Mouse (Mus musculus): ENCODE measurements at regions not wholly inside any gene's neighbourhood (a gene's known extent, or its start where the extent isn't known, plus 50 kb on each side); places are given as distances from the start of the nearest gene placed in this dataset.

- H3K27me3 ChIP-seq (ENCODE audit: control insufficient read depth, insufficient read depth, low read length), result no peaks in the 10 kb centered on the region
- H3K9ac ChIP-seq (ENCODE audit: low read depth, low read length), result no peak overlapping the region
- H3K4me3 ChIP-seq (ENCODE audit: low read depth, low read length), result no peak overlapping the region
- H3K4me2 ChIP-seq, result no peak overlapping the region
- peaks cover 1% of the 10 kb centered on the region; the same call in 1 of the 2 replicates for H3K9me3 ChIP-seq (replicated peaks; ENCODE audit: control insufficient read depth, low read length)
- no peak overlapping the region for H3K27ac ChIP-seq (ENCODE audit: low read depth, low read length)
- no peak for ATAC-seq (replicated peaks; ENCODE audit: insufficient number of reproducible peaks, low FRiP score, low TSS enrichment)
- no peaks in the 10 kb centered on the region for H3K4me1 ChIP-seq (ENCODE audit: control insufficient read depth, insufficient read depth, low read length)
- WGBS (ENCODE audit: insufficient replicate concordance), result 74% methylated on average over 4 of the region's 4 CpGs
- H3K36me3 ChIP-seq (ENCODE audit: control insufficient read depth, insufficient read depth, low read length), result no peaks in the 10 kb centered on the region
Observed at GRCm38 (mm10) chr17:88383447-88383846, 57.1 kb upstream of the Foxn2 start.

DNA sequence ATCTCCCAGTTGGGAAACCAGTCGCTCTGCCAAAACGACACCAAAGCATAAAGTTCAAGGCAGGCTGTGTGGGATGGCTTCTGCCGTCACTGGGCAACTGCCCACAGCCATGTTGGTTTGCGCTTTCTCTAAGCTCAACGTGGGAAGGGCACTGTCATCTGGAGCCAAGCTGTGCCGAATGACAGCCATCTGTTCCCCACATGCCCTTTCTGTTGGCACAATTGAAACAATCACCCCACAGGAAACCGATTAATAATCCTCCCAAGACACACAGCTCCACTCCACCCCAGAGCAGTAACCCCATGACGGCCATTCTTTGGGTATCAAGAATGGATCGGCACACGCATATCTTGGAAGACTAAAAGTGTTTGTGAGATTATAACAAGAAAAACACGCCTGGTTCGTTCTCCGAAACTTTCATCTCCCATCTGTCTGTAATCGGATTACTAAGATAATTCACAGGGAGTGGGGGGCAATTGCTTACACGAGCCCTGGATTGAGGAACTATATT is 52.0 kb upstream of the Foxn2 start:
- Histone ChIP-seq H3K4me1 (ENCODE audit: control insufficient read depth, insufficient read depth, low read length) (no peaks in the 10 kb centered on the region), H3K27ac (ENCODE audit: low read depth, low read length) (no peak overlapping the region), H3K9ac (ENCODE audit: low read depth, low read length) (no peak overlapping the region), H3K4me3 (ENCODE audit: low read depth, low read length) (no peak overlapping the region), H3K9me3 (replicated peaks; ENCODE audit: control insufficient read depth, low read length) (no peaks in the 10 kb centered on the region), H3K4me2 (no peak overlapping the region), H3K27me3 (ENCODE audit: control insufficient read depth, insufficient read depth, low read length) (no peaks in the 10 kb centered on the region), H3K36me3 (ENCODE audit: control insufficient read depth, insufficient read depth, low read length) (no peaks in the 10 kb centered on the region)
- ATAC-seq (replicated peaks; ENCODE audit: insufficient number of reproducible peaks, low FRiP score, low TSS enrichment), result no peak
- 79% methylated on average over 15 of the region's 15 CpGs for WGBS (ENCODE audit: insufficient replicate concordance)

- Histone ChIP-seq H3K27ac (ENCODE audit: low read depth, low read length) (no peak overlapping the region), H3K9me3 (replicated peaks; ENCODE audit: control insufficient read depth, low read length) (no peaks in the 10 kb centered on the region), H3K4me2 (no peak overlapping the region), H3K4me3 (ENCODE audit: low read depth, low read length) (no peak overlapping the region), H3K27me3 (ENCODE audit: control insufficient read depth, insufficient read depth, low read length) (no peaks in the 10 kb centered on the region), H3K36me3 (ENCODE audit: control insufficient read depth, insufficient read depth, low read length) (no peaks in the 10 kb centered on the region), H3K4me1 (ENCODE audit: control insufficient read depth, insufficient read depth, low read length) (no peaks in the 10 kb centered on the region), H3K9ac (ENCODE audit: low read depth, low read length) (no peak overlapping the region)
- 55% methylated on average over 14 of the region's 14 CpGs for WGBS (ENCODE audit: insufficient replicate concordance)
- no peak for ATAC-seq (replicated peaks; ENCODE audit: insufficient number of reproducible peaks, low FRiP score, low TSS enrichment)
Observed at GRCm38 (mm10) chr17:88389668-88390461, 50.6 kb upstream of the Foxn2 start.
